Mouse (Mus musculus) cerebellum, postnatal 36 days (tissue): ENCODE results near the gene Wbp1l.

Experiments used
- DNase-seq, 2 experiments: peaks; one replicate each; pipeline ENCODE4 v3.0.0; 2021 to 2022; ENCODE audit warnings: mixed read lengths in 2 of 2

Gene Wbp1l

GRCm38 (mm10) chr19:46706540-46707295 lies 107.8 kb downstream of the Wbp1l start:
- no peak for DNase-seq
